Mouse (Mus musculus) lung, embryonic 15.5 days (tissue): ENCODE data around the gene Prdm15. TPM values are rescaled to one million over a fixed set of nuclear protein-coding genes. Genes with fewer than 3 reads are reported as not detected.

Source experiments
- ATAC-seq: fragments of 200-750 bp; cut with Nextera tagmentation; 2 replicates; pipeline ENCODE4 v1.8.0; 2017; ENCODE audit warnings: moderate number of reproducible peaks, borderline replicate concordance; ENCODE audit not compliant: low FRiP score, low TSS enrichment; ENCODE audit errors: extremely low read depth
- H3K27ac ChIP-seq: fragments of 300-500 bp; sonication (generic); 2 replicates; pipeline ENCODE4 v1.5.1; 2015; ENCODE audit warnings: moderate library complexity, mild to moderate bottlenecking, inconsistent platforms
- H3K27me3 ChIP-seq: fragments of 300-500 bp; sonication (generic); 2 replicates; pipeline ENCODE4 v1.6.1; 2015; ENCODE audit warnings: inconsistent platforms
- H3K36me3 ChIP-seq: fragments of 300-500 bp; sonication (generic); 2 replicates; pipeline ENCODE4 v1.6.1; 2015; ENCODE audit warnings: inconsistent platforms
- H3K4me1 ChIP-seq: fragments of 300-500 bp; sonication (generic); 2 replicates; pipeline ENCODE4 v1.6.1; 2015; ENCODE audit warnings: inconsistent platforms
- H3K4me2 ChIP-seq: fragments of 300-500 bp; sonication (generic); 2 replicates; pipeline ENCODE4 v1.6.1; 2015; ENCODE audit warnings: inconsistent platforms, mild to moderate bottlenecking, moderate library complexity
- H3K4me3 ChIP-seq: fragments of 300-500 bp; sonication (generic); 2 replicates; pipeline ENCODE4 v1.5.1; 2015; ENCODE audit warnings: mild to moderate bottlenecking, inconsistent platforms
- H3K9ac ChIP-seq: fragments of 300-500 bp; sonication (generic); 2 replicates; pipeline ENCODE4 v1.6.1; 2015; ENCODE audit warnings: inconsistent platforms
- H3K9me3 ChIP-seq: fragments of 300-500 bp; sonication (generic); 2 replicates; pipeline ENCODE4 v1.6.1; 2016; ENCODE audit warnings: inconsistent platforms
- WGBS: fragments of 180-500 bp; shearing (Covaris S2); methylation state at CpG from one replicate; pipeline ENCODE4 v1.1.7; 2015; 5-methylcytosine and 5-hydroxymethylcytosine counted together
- polyA plus RNA-seq: library from polyadenylated mRNA; unstranded; fragments of >200 nt; fragmentation: Nextera tagmentation; extraction: Ambion mirVana; gene quantifications from 2 replicates; pipeline ENCODE4 v1.2.1, GENCODE M21; 2015

Prdm15 gene
- polyA plus RNA-seq: 9.5 and 10.9 TPM in 2 replicates

DNA sequence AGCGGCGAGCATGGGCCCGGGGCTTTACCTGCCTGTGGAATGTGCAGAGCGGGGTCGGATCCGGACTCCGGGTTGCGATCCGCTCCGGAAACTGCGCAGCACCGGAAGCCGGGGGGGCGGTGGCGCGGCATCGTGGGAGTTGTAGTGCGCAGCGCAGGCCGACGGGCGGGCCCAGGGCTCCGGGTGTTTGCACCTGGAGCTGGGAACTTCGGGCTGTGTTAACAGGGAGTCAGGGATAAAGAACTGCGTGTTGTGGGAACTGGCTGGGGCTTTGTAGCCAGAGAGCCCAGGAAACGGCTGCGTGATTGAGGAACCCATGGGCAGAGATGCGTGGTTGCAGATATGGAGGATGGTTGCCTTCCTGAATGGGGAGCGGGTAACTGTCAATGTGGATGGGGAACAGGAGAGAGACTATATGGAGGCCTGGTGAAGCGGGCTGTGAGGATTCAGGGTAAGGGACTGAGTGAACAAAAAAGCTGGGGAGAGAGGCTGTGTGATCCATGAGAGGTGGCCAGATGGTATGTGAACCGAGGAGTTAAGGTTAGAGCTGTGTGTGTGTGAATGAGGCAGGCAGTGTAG, at the start of gene Prdm15:
Gene Prdm15 (minus strand): TSS at position 110 of the 579 bp plus-strand sequence.
- Histone ChIP-seq H3K27ac (peak within 1 kb of the TSS; percentile 100), H3K4me3 (peak within 1 kb of the TSS; percentile 93), H3K4me2 (peak within 1 kb of the TSS; percentile 72), H3K4me1 (peaks cover 22% of the 10 kb centered on the region; the same call in 1 of the 2 replicates), H3K36me3 (no peaks in the 10 kb centered on the region), H3K27me3 (no peaks in the 10 kb centered on the region), H3K9ac (peak within 1 kb of the TSS; percentile 99), H3K9me3 (no peaks in the 10 kb centered on the region)
- ATAC-seq: peak; percentile 89
- WGBS: under 1% methylated on average over 30 of the region's 31 CpGs

DNA sequence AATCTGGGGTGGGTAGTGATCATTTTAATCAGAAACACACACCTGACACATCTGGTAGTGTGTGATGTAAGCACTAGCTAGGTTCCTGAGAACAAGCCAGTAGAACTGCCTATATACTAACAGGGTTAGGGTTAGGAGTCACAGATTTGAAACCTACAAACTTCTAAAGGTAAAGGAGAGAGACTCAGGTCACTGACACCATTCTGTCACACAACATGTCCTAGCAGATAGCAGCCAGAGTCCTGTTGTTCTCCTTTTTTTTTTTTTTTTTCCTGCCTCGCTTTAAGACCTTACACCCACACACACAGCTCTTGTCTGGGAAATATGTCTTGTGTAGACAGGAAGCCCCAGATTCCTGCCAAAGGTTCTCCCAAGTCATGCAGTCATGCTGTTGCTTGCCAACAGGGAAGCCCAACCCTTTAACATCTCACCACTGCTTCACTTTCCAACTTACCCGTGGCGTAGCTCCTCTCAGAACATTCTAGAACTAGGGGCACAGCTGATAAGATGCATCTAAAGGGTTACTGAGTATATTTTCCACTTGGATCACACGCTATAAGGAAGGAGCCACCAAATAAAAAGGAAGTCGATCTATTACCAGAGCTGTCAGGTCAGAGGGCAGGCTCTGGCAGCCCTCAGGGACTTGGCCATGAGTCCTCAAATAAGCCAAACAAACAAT, 45.8 kb upstream of the Prdm15 start:
- ATAC-seq: peak; percentile 67; the same call in 1 of the 2 replicates
- 46% methylated on average over 5 of the region's 5 CpGs for WGBS
- no peak overlapping the region for H3K4me2 ChIP-seq
- no peak overlapping the region for H3K4me3 ChIP-seq
- no peaks in the 10 kb centered on the region for H3K9me3 ChIP-seq
- H3K27ac ChIP-seq: 0 out of 2 replicates have a peak overlapping the region, but pooled peaks have one; percentile 0
- peaks cover 8% of the 10 kb centered on the region for H3K4me1 ChIP-seq
- H3K36me3 ChIP-seq: no peaks in the 10 kb centered on the region
- no peaks in the 10 kb centered on the region for H3K27me3 ChIP-seq
- H3K9ac ChIP-seq: no peak overlapping the region

DNA sequence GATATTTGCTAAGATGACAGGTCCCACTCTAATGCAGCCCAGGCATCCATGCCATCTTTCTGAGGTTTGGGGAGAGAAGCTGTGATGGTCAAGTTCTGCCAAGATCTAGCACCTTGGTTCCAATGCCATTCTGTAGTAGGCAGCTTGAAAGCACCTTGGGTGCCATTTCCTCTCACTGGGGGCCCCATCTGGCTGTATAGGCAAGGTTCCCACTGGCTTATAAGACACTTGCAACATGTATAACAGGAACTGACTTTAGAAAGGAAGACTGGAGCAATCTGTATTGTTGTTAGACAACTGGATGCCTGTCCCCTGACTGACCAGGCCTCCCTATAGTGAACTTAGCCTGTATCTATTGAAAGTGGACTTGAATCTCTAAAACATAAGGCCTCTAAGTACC, 36.1 kb upstream of the Prdm15 start:
- H3K36me3 ChIP-seq: peaks cover 20% of the 10 kb centered on the region; the same call in 1 of the 2 replicates
- H3K9ac ChIP-seq: no peak overlapping the region
- no peaks in the 10 kb centered on the region for H3K9me3 ChIP-seq
- H3K27ac ChIP-seq: no peak overlapping the region
- H3K4me3 ChIP-seq: no peak overlapping the region
- no peak overlapping the region for H3K4me2 ChIP-seq
- no peak for ATAC-seq
- no peaks in the 10 kb centered on the region for H3K4me1 ChIP-seq
- H3K27me3 ChIP-seq: no peaks in the 10 kb centered on the region

DNA sequence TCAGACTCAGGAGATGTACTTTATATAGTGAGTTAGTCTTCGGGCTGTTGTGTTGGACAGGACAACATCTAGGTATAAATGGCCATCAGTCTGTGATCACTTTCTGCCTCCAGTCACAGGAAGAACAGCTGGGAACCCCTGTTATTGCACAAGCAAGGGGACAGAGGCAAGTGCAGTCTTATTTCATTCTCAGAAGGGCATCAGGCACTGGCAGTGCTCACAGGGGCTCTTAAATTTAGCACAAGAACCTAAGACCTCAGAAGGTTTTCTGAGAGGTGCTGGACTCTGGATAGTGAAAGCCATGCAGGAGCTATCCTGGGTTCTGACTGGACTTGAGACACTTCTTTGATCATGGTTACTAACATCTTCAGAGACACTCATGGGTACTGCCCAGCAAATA, 32.0 kb upstream of the Prdm15 start:
- Histone ChIP-seq H3K4me1 (no peaks in the 10 kb centered on the region), H3K36me3 (0 out of 2 replicates have a peak, but pooled peaks cover 19% of the 10 kb centered on the region), H3K27ac (no peak overlapping the region), H3K9ac (no peak overlapping the region), H3K4me2 (no peak overlapping the region), H3K4me3 (no peak overlapping the region), H3K27me3 (no peaks in the 10 kb centered on the region), H3K9me3 (no peaks in the 10 kb centered on the region)
- WGBS: 96% methylated on average over 1 of the region's 1 CpGs
- no peak for ATAC-seq

DNA sequence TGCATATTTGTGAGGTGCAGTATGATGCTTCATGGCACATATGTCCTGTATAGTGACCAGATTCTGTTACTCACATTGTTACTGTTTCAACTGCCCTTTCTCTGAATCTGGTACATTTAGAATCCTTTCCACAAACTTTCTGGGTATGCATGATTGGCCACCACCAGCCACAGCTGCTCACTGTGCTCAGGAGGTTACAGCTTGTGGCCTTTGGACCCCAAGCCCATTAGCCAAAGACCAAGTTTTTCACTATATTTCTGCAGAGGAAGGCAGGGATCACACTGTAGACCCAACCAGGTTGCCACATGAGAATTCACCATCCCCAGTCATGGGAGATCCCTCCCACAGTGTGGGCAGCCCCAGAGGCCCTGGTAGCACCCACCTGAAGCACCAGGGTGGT, 31.2 kb upstream of the Prdm15 start:
- Histone ChIP-seq H3K36me3 (0 out of 2 replicates have a peak, but pooled peaks cover 15% of the 10 kb centered on the region), H3K9me3 (no peaks in the 10 kb centered on the region), H3K27me3 (no peaks in the 10 kb centered on the region), H3K4me2 (no peak overlapping the region), H3K9ac (no peak overlapping the region), H3K4me1 (no peaks in the 10 kb centered on the region), H3K4me3 (no peak overlapping the region), H3K27ac (no peak overlapping the region)
- no peak for ATAC-seq

DNA sequence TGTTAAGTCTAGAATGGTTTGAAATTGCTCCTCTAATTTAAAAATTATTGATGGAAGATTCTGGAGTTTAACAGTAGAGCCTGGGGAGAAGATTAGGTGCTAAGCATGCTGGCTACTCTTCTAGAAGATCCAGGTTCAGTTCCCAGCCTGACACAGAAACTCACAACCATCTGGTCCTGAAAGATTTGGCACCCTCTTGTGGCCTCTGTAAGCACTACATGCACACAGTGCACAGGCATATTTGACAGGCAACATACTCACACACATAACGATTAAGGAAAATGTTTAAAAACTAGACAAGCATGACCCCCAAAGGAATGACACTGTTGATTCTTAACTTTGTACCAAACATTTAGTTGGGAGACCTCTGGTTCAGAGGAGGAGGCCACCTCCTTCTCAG, 27.5 kb upstream of the Prdm15 start:
- H3K4me3 ChIP-seq: no peak overlapping the region
- no peaks in the 10 kb centered on the region for H3K4me1 ChIP-seq
- H3K27ac ChIP-seq: no peak overlapping the region
- WGBS: 79% methylated on average over 1 of the region's 1 CpGs
- no peaks in the 10 kb centered on the region for H3K27me3 ChIP-seq
- no peak overlapping the region for H3K4me2 ChIP-seq
- H3K9me3 ChIP-seq: no peaks in the 10 kb centered on the region
- ATAC-seq: no peak
- peaks cover 23% of the 10 kb centered on the region for H3K36me3 ChIP-seq
- no peak overlapping the region for H3K9ac ChIP-seq

DNA sequence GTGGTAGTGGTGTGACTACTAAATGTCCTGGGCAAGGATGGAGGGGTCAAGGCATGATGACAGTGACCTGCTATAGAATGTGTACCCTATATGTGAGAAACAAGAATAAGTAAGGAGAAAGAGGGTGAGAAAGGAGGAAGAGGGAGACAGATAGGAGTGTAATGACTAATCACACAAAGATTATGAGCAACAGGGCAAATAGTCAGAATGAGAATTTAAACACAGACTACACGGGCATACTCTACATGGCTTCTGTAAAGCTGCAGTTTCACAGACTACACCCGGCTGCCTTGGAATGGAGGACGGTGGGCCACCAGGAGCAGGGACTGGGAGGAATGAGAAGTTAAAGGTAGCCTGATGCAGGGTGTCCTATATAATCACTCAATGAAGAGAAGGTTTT, 25.9 kb upstream of the Prdm15 start:
- H3K9me3 ChIP-seq: no peaks in the 10 kb centered on the region
- no peak overlapping the region for H3K4me3 ChIP-seq
- peaks cover 25% of the 10 kb centered on the region for H3K36me3 ChIP-seq
- H3K27ac ChIP-seq: no peak overlapping the region
- no peaks in the 10 kb centered on the region for H3K27me3 ChIP-seq
- H3K9ac ChIP-seq: no peak overlapping the region
- H3K4me2 ChIP-seq: no peak overlapping the region
- ATAC-seq: no peak
- no peaks in the 10 kb centered on the region for H3K4me1 ChIP-seq
- WGBS: 82% methylated on average over 3 of the region's 3 CpGs

DNA sequence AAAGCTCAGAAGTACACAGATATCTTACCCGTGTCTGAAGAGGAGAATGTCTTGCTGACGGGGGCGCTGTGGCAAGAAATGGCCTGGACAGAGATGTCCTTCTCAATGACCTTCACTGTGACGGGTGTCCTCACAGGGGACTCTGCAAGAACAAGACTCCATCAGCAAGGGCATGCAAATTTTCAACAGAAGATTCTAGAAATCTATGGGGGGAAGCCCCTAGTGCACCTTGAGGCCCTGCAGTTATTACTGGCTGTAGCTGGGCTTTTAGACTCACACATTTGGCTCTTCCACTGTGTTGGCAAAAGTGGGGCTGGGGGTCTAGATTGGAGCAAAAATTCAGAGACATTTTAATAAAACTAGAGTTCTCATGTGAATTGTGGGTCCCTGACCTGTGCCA, 23.5 kb upstream of the Prdm15 start:
- WGBS: 87% methylated on average over 4 of the region's 4 CpGs
- Histone ChIP-seq H3K36me3 (peaks cover 23% of the 10 kb centered on the region), H3K4me1 (no peaks in the 10 kb centered on the region), H3K4me3 (no peak overlapping the region), H3K9me3 (no peaks in the 10 kb centered on the region), H3K27me3 (no peaks in the 10 kb centered on the region), H3K4me2 (no peak overlapping the region), H3K27ac (no peak overlapping the region), H3K9ac (no peak overlapping the region)
- no peak for ATAC-seq

DNA sequence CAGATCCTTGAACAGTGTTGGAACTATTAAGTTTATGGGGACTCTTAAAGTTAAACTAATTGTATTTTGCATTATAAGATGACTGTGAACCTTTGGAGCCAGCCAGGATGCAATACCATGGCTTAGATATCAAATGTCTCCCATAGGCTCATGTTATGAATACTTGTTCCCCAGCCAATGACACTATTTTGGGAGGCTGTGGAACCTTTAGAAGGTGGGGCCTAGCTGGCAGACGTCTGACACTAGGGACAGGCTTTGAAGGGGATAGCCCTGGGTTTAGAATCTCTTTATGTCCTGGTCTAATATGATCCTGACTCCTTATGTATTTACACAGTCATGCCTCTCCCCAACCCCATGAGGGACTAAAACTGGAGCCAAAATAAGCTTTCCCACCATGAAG, 22.7 kb upstream of the Prdm15 start:
- no peak overlapping the region for H3K27ac ChIP-seq
- H3K36me3 ChIP-seq: peaks cover 21% of the 10 kb centered on the region
- no peak overlapping the region for H3K4me3 ChIP-seq
- no peaks in the 10 kb centered on the region for H3K4me1 ChIP-seq
- no peaks in the 10 kb centered on the region for H3K27me3 ChIP-seq
- H3K9ac ChIP-seq: no peak overlapping the region
- WGBS: 70% methylated on average over 1 of the region's 1 CpGs
- no peak overlapping the region for H3K4me2 ChIP-seq
- no peak for ATAC-seq
- H3K9me3 ChIP-seq: no peaks in the 10 kb centered on the region

DNA sequence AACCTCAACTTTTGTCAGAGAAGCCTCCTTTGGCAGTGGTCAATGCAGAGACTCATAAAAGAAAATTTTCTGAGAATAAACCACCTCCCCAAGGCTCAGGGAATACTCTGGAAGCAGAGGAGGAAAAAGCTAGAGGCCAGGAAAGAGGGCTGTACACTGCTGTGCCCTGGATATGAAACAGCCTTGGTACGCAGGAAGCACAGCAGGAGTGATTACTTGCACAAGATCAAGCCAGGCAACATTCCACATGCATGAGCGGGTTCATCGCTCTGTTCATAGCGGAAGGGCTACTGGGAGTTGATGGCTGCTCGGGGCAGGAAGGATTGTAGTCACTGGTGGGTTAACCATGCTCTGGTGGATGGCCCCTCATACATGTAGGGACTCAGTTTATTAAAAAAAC, 21.0 kb upstream of the Prdm15 start:
- H3K4me1 ChIP-seq: no peaks in the 10 kb centered on the region
- no peak for ATAC-seq
- H3K27ac ChIP-seq: no peak overlapping the region; the same call in 1 of the 2 replicates
- H3K9ac ChIP-seq: no peak overlapping the region
- no peak overlapping the region for H3K4me3 ChIP-seq
- peaks cover 26% of the 10 kb centered on the region for H3K36me3 ChIP-seq
- H3K4me2 ChIP-seq: no peak overlapping the region
- WGBS: 69% methylated on average over 5 of the region's 5 CpGs
- H3K27me3 ChIP-seq: no peaks in the 10 kb centered on the region
- no peaks in the 10 kb centered on the region for H3K9me3 ChIP-seq

DNA sequence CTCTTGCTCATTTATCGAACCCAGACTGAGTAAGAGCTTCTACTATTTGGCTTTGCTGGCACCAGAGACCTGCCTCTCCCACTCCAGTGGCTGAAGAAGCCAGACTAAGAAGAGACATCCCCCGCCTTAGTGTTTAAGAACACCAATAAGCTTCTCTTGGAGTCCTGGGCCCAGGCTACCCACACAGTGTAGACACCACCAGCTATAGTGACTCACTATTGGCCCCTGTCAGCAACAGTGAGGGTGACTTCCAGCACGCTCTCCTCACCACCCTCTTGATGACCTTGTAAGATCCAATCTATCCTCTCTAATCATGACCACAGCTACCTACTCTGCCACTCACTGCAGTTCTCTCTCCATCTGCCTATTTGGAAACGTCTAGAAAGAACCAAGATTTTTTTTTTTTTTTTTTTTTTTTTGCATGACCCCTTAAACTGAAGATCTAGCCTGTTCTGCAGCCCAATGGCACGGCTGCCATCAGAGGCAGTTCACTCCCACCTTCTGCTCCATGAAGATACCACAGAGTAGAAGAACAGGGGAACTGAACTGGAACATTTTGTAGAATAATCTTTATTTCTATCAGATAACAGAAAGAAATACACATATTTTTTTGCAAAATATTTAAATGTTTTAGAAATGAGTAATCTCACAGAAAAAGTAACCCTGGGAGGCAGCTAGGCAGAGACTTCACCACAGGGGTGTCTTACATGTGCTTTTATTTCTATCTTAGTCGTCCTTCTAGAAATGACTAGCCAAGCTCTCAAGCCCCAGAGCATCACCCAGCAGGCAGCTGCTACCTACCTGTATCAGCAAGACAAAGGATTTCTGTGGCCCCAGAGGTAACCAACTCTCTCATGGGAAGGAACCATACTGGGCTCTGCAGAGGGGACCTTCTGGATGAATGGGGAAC, 17.8 kb upstream of the Prdm15 start:
- Histone ChIP-seq H3K9me3 (no peaks in the 10 kb centered on the region), H3K9ac (no peak overlapping the region), H3K36me3 (peaks cover 27% of the 10 kb centered on the region), H3K4me2 (no peak overlapping the region), H3K4me1 (no peaks in the 10 kb centered on the region), H3K27ac (no peak overlapping the region), H3K27me3 (no peaks in the 10 kb centered on the region), H3K4me3 (no peak overlapping the region)
- 67% methylated on average over 6 of the region's 6 CpGs for WGBS
- ATAC-seq: no peak
